19 mouse cellular contexts compared by ENCODE assay signal in the genomic region with DNA sequence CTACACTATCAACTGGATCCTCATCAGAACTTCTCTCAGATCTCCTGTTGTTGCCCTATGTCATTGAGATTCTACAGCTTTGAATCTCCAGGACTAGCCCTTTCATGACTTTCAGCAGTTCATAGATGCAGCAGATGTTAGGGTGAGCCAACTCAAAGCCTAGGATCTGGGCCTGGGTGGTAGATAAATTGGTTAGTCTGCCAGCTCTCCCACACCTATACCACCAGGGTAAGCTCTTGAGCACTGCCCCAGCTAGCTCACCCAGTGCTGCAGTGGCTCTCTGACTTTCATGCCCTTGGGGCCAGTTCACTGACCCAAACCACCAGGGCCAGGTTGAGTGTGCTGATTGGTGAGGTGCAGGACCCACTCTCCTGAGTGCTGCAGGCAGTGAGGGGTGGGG.
DNase-seq lines count a peak whose midpoint lies in the region; ATAC-seq lines count a peak whose summit lies in the region.
"Had no signal": no experiment of that assay in that cellular context is flagged by ENCODE, and none has a peak within 500 bp of the region (broad histone marks: within the 10 kb centered on the region; RNA-seq: fewer than 3 reads in every experiment).

No protein-coding gene starts in this region.

- no peak for DNase-seq in limb, embryonic 10.5 days (ENCODE audit: low spot score)
- DNase-seq in adrenal gland, postnatal 14 days = peak; percentile 8
- DNase-seq in embryo, embryonic 11 days = no peak
- DNase-seq in layer of hippocampus, adult 8-10 months (ENCODE audit: low spot score in 2 of 2) = no peak
- DNase-seq: cerebellum, adult 18-20 months; cerebellum, adult 9-11 months; cerebellum, postnatal 36 days; gastrocnemius, postnatal 36 days; heart, adult 18-20 months; heart, postnatal 36 days; kidney, adult 18-20 months had no signal

- H3K27ac ChIP-seq in forebrain, embryonic 13.5 days = no peak overlapping the region
- no peak overlapping the region for H3K27ac ChIP-seq in forebrain, embryonic 12.5 days
- H3K27ac ChIP-seq in limb, embryonic 13.5 days = no peak overlapping the region
- no peak overlapping the region for H3K27ac ChIP-seq in limb, embryonic 10.5 days
- H3K27ac ChIP-seq: embryonic facial prominence, embryonic 10.5 days; forebrain, embryonic 15.5 days; hindbrain, embryonic 13.5 days; hindbrain, postnatal 0 days had no signal

- H3K4me1 ChIP-seq in forebrain, embryonic 13.5 days = no peaks in the 10 kb centered on the region
- H3K4me1 ChIP-seq in forebrain, embryonic 12.5 days = no peaks in the 10 kb centered on the region
- no peaks in the 10 kb centered on the region for H3K4me1 ChIP-seq in limb, embryonic 13.5 days
- H3K4me1 ChIP-seq in limb, embryonic 10.5 days = no peaks in the 10 kb centered on the region
- H3K4me1 ChIP-seq: embryonic facial prominence, embryonic 10.5 days; forebrain, embryonic 15.5 days; hindbrain, embryonic 13.5 days had no signal

- H3K9ac ChIP-seq in forebrain, embryonic 13.5 days = no peak overlapping the region
- H3K9ac ChIP-seq in forebrain, embryonic 12.5 days = no peak overlapping the region
- H3K9ac ChIP-seq in limb, embryonic 13.5 days = no peak overlapping the region
- H3K9ac ChIP-seq: forebrain, embryonic 15.5 days; hindbrain, embryonic 13.5 days had no signal

- peaks cover 4% of the 10 kb centered on the region; the same call in 1 of the 2 replicates for H3K9me3 ChIP-seq in forebrain, embryonic 13.5 days (replicated peaks)
- no peaks in the 10 kb centered on the region for H3K9me3 ChIP-seq in forebrain, embryonic 12.5 days
- H3K9me3 ChIP-seq in limb, embryonic 13.5 days = peaks cover 8% of the 10 kb centered on the region; the same call in 1 of the 2 replicates
- no peaks in the 10 kb centered on the region for H3K9me3 ChIP-seq in limb, embryonic 10.5 days (replicated peaks)
- H3K9me3 ChIP-seq: embryonic facial prominence, embryonic 10.5 days; forebrain, embryonic 15.5 days had no signal

- H3K36me3 ChIP-seq in forebrain, embryonic 13.5 days (ENCODE audit: poor library complexity, severe bottlenecking) = no peaks in the 10 kb centered on the region
- H3K36me3 ChIP-seq in forebrain, embryonic 12.5 days (replicated peaks) = no peaks in the 10 kb centered on the region
- no peaks in the 10 kb centered on the region for H3K36me3 ChIP-seq in limb, embryonic 13.5 days
- no peaks in the 10 kb centered on the region for H3K36me3 ChIP-seq in limb, embryonic 10.5 days
- H3K36me3 ChIP-seq: embryonic facial prominence, embryonic 10.5 days; forebrain, embryonic 15.5 days; hindbrain, embryonic 13.5 days had no signal

- H3K4me3 ChIP-seq in forebrain, embryonic 13.5 days = no peak overlapping the region
- no peak overlapping the region for H3K4me3 ChIP-seq in forebrain, embryonic 12.5 days (replicated peaks)
- H3K4me3 ChIP-seq in limb, embryonic 13.5 days = no peak overlapping the region
- H3K4me3 ChIP-seq in limb, embryonic 10.5 days = no peak overlapping the region
- H3K4me3 ChIP-seq: embryonic facial prominence, embryonic 10.5 days; forebrain, embryonic 15.5 days; hindbrain, embryonic 13.5 days had no signal

- H3K4me2 ChIP-seq in forebrain, embryonic 13.5 days = no peak overlapping the region
- H3K4me2 ChIP-seq in forebrain, embryonic 12.5 days = no peak overlapping the region
- no peak overlapping the region for H3K4me2 ChIP-seq in limb, embryonic 13.5 days (replicated peaks)
- H3K4me2 ChIP-seq: forebrain, embryonic 15.5 days; heart, embryonic 11.5 days; hindbrain, embryonic 13.5 days had no signal

- H3K27me3 ChIP-seq in forebrain, embryonic 13.5 days = no peaks in the 10 kb centered on the region
- no peaks in the 10 kb centered on the region for H3K27me3 ChIP-seq in forebrain, embryonic 12.5 days
- no peaks in the 10 kb centered on the region for H3K27me3 ChIP-seq in limb, embryonic 13.5 days
- H3K27me3 ChIP-seq in limb, embryonic 10.5 days (ENCODE audit: low read depth, poor library complexity, severe bottlenecking) = no peaks in the 10 kb centered on the region
- H3K27me3 ChIP-seq: forebrain, embryonic 15.5 days; hindbrain, embryonic 13.5 days had no signal

- ATAC-seq in forebrain, embryonic 13.5 days = 0 out of 2 replicates have a peak, but pooled peaks have one; percentile 13
- ATAC-seq in forebrain, embryonic 12.5 days (ENCODE audit: low FRiP score) = no peak
- 0 out of 2 replicates have a peak, but pooled peaks have one; percentile 32 for ATAC-seq in limb, embryonic 13.5 days (ENCODE audit: low FRiP score, low read depth)
- ATAC-seq: forebrain, embryonic 15.5 days; hindbrain, postnatal 0 days had no signal
